Mouse (Mus musculus) monocyte, adult 2 months (primary cell): Measurements from ENCODE around the gene Stxbp5.

ENCODE experiments used
- DNase-seq, 2 experiments: peaks; one replicate each; pipeline ENCODE4 v3.0.0; 2022; ENCODE audit warnings: low spot score in 2 of 2, low read depth in 1 of 2

Stxbp5 gene

GRCm38 (mm10) chr10:9859476-9859875, 41.4 kb downstream of the Stxbp5 start:
- DNase-seq = no peak

- no peak for DNase-seq
Observed at GRCm38 (mm10) chr10:9857850-9858249, 43.0 kb downstream of the Stxbp5 start.

GRCm38 (mm10) chr10:9856792-9857191, 44.1 kb downstream of the Stxbp5 start:
- DNase-seq = no peak

- no peak for DNase-seq
Observed at GRCm38 (mm10) chr10:9846408-9846807, 54.5 kb downstream of the Stxbp5 start.

- no peak for DNase-seq
Observed at GRCm38 (mm10) chr10:9839408-9839807, 61.5 kb downstream of the Stxbp5 start.

GRCm38 (mm10) chr10:9834986-9835385, 65.9 kb downstream of the Stxbp5 start:
- DNase-seq = no peak

- DNase-seq = no peak
Observed at GRCm38 (mm10) chr10:9832937-9833336, 67.9 kb downstream of the Stxbp5 start.

- DNase-seq = no peak
Observed at GRCm38 (mm10) chr10:9829744-9830143, 71.1 kb downstream of the Stxbp5 start.

- no peak for DNase-seq
Observed at GRCm38 (mm10) chr10:9821299-9821698, 79.6 kb downstream of the Stxbp5 start.

GRCm38 (mm10) chr10:9818574-9818973, 82.3 kb downstream of the Stxbp5 start:
- no peak for DNase-seq

- no peak for DNase-seq
Observed at GRCm38 (mm10) chr10:9813926-9814325, 87.0 kb downstream of the Stxbp5 start.

- no peak for DNase-seq
Observed at GRCm38 (mm10) chr10:9807596-9807995, 93.3 kb downstream of the Stxbp5 start.

GRCm38 (mm10) chr10:9805341-9805740, 95.5 kb downstream of the Stxbp5 start:
- no peak for DNase-seq

- no peak for DNase-seq
Observed at GRCm38 (mm10) chr10:9803126-9803525, 97.8 kb downstream of the Stxbp5 start.

GRCm38 (mm10) chr10:9801571-9801970, 99.3 kb downstream of the Stxbp5 start:
- no peak for DNase-seq

GRCm38 (mm10) chr10:9799085-9799484, 101.8 kb downstream of the Stxbp5 start:
- DNase-seq = no peak

- no peak for DNase-seq
Observed at GRCm38 (mm10) chr10:9796429-9796828, 104.5 kb downstream of the Stxbp5 start.

- no peak for DNase-seq
Observed at GRCm38 (mm10) chr10:9794429-9794828, 106.5 kb downstream of the Stxbp5 start.

- no peak for DNase-seq
Observed at GRCm38 (mm10) chr10:9790947-9791346, 109.9 kb downstream of the Stxbp5 start.

GRCm38 (mm10) chr10:9786461-9786860, 114.4 kb downstream of the Stxbp5 start:
- DNase-seq = no peak

- no peak for DNase-seq
Observed at GRCm38 (mm10) chr10:9785651-9786050, 115.2 kb downstream of the Stxbp5 start.

- DNase-seq = no peak
Observed at GRCm38 (mm10) chr10:9779864-9780263, 121.0 kb downstream of the Stxbp5 start.

- no peak for DNase-seq
Observed at GRCm38 (mm10) chr10:9770261-9770660, 130.6 kb downstream of the Stxbp5 start.

- no peak for DNase-seq
Observed at GRCm38 (mm10) chr10:9763831-9764230, 137.0 kb downstream of the Stxbp5 start.
